Mouse (Mus musculus): ENCODE data around the gene Gm11114. TPM values are rescaled to one million over a fixed set of nuclear protein-coding genes. Genes with fewer than 3 reads are reported as not detected.

The Gm11114 gene
- total and polyA plus RNA-seq, 3 experiments = not detected

GRCm38 (mm10) chr9:85357154-85357860 lies 44.7 kb downstream of the Gm11114 start:
- no peak for DNase-seq

Other genes with a start within 250 kb of the Gm11114 start
- gene Tent5a, start 14.6 kb downstream of the Gm11114 start, total RNA-seq (2021) = 10 to 100 TPM; 11.9 to 12.6 TPM
- gene Tent5a, start 14.6 kb downstream of the Gm11114 start, polyA plus RNA-seq (2012; rRNA removed) = 2.7 TPM in 2 replicates

Measured in adrenal gland, adult 2 months (tissue).